Mouse (Mus musculus) embryonic facial prominence, embryonic 12.5 days (tissue): ENCODE results near the gene Recql. TPM values are rescaled to one million over a fixed set of nuclear protein-coding genes. Genes with fewer than 3 reads are reported as not detected.

Experiments
- ATAC-seq: fragments of 200-750 bp; cut with Nextera tagmentation; 2 replicates; pipeline ENCODE4 v1.8.0; 2017; ENCODE audit not compliant: insufficient number of reproducible peaks, insufficient read depth, low FRiP score, low TSS enrichment
- H3K27ac ChIP-seq: fragments of 300-500 bp; sonication (generic); 2 replicates; pipeline ENCODE4 v1.5.1; 2016; ENCODE audit warnings: mild to moderate bottlenecking
- H3K27me3 ChIP-seq: fragments of 300-500 bp; sonication (generic); 2 replicates; pipeline ENCODE4 v1.6.1; 2016; ENCODE audit warnings: mild to moderate bottlenecking, moderate library complexity
- H3K36me3 ChIP-seq: fragments of 300-500 bp; sonication (generic); 2 replicates; pipeline ENCODE4 v1.6.1; 2016; ENCODE audit warnings: mild to moderate bottlenecking
- H3K4me1 ChIP-seq: fragments of 300-500 bp; sonication (generic); 2 replicates; pipeline ENCODE4 v1.6.1; 2016
- H3K4me2 ChIP-seq: fragments of 300-500 bp; sonication (generic); replicated peaks from 2 replicates; pipeline ENCODE4 v1.6.1; 2016; ENCODE audit warnings: mild to moderate bottlenecking, moderate library complexity
- H3K4me3 ChIP-seq: fragments of 300-500 bp; sonication (generic); 2 replicates; pipeline ENCODE4 v1.5.1; 2016; ENCODE audit warnings: mild to moderate bottlenecking
- H3K9ac ChIP-seq: fragments of 300-500 bp; sonication (generic); 2 replicates; pipeline ENCODE4 v1.6.1; 2016; ENCODE audit warnings: mild to moderate bottlenecking, moderate library complexity
- H3K9me3 ChIP-seq: fragments of 300-500 bp; sonication (generic); 2 replicates; pipeline ENCODE4 v1.6.1; 2016; ENCODE audit warnings: mild to moderate bottlenecking, moderate library complexity
- WGBS: fragments of 180-500 bp; shearing (Covaris S2); methylation state at CpG from one replicate; pipeline ENCODE4 v1.1.7; 2016; 5-methylcytosine and 5-hydroxymethylcytosine counted together
- polyA plus RNA-seq: library from polyadenylated mRNA; unstranded; fragments of >200 nt; fragmentation: Nextera tagmentation; extraction: Ambion mirVana; gene quantifications from 2 replicates; pipeline ENCODE4 v1.2.1, GENCODE M21; 2016

Gene Recql
- polyA plus RNA-seq, 1 experiment from 2014 or later: 33.8 TPM

DNA sequence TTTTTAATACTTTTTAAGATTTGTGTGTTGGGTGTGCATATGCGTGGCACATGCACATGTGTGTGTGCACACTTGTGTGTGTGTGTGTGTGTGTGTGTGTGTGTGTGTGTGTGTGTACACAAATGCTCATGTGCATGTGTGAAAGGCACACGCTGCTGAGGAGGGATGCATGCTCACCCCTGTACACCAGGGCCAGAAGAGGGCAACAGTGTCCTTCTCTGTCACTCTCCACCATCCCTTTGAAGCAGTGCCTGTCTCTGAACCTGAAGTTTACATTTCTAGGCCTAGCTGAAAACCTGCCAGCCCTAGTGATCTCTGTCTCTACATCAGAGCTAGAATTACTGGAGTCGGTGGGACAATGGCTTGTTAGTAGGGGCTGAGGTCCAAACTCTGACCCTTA lies 60.3 kb downstream of the Recql start:
- Histone ChIP-seq H3K36me3 (no peaks in the 10 kb centered on the region), H3K4me1 (no peaks in the 10 kb centered on the region), H3K4me2 (no peak overlapping the region), H3K27ac (no peak overlapping the region), H3K9ac (no peak overlapping the region), H3K27me3 (no peaks in the 10 kb centered on the region), H3K9me3 (no peaks in the 10 kb centered on the region), H3K4me3 (no peak overlapping the region)
- ATAC-seq: no peak; the same call in 1 of the 2 replicates
- 76% methylated on average over 3 of the region's 3 CpGs for WGBS

DNA sequence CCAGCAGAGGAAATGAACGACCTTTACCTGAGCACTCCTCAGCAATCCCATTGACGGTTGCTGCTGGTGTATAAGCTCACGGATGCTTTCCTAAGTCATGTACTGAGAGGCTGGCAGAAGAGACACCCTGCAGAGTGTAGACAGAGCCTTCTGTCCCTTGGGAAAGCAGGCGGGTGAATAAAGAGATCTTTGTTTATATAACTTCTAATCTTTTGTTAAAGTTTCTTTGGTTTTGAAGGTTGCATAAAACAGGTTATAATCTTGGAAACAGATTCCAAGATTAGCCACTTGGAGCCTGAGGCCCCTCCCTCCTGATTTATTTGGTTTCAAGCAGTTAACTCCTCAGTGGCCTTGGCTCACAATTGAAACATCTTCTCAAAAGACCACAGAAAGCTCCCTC lies 64.0 kb downstream of the Recql start, which contains the start of gene Slco1a5:
TSS of gene Slco1a5 (minus strand) at position 101 of the 400 bp plus-strand sequence.
- WGBS: 19% methylated on average over 4 of the region's 4 CpGs
- H3K36me3 ChIP-seq: no peaks in the 10 kb centered on the region
- no peak within 1 kb of the TSS for H3K4me2 ChIP-seq
- no peak for ATAC-seq
- H3K4me1 ChIP-seq: no peaks in the 10 kb centered on the region
- H3K27ac ChIP-seq: no peak within 1 kb of the TSS
- no peaks in the 10 kb centered on the region for H3K27me3 ChIP-seq
- H3K4me3 ChIP-seq: no peak within 1 kb of the TSS
- H3K9ac ChIP-seq: no peak within 1 kb of the TSS
- H3K9me3 ChIP-seq: no peaks in the 10 kb centered on the region

DNA sequence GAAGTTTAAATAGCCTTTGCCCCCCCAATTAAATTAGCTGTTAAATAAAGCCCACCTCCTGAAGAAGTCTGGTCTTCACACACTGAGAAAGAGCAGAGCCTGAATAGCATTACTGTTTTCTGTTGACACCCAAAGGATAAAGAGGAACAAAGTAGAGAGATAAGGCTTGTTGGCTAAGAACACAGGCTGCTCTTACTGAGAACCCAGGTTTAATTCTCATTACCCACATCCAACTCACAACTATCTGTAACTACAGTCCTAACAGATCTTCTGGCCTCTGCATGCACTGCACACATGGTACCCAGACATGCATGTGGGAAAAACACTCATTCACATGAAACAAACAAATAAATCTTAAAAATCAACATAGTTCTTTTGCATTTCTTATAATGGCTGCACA lies 69.8 kb downstream of the Recql start:
- Histone ChIP-seq H3K4me1 (no peaks in the 10 kb centered on the region), H3K9ac (no peak overlapping the region), H3K4me2 (no peak overlapping the region), H3K36me3 (no peaks in the 10 kb centered on the region), H3K27me3 (no peaks in the 10 kb centered on the region), H3K27ac (no peak overlapping the region), H3K9me3 (no peaks in the 10 kb centered on the region), H3K4me3 (no peak overlapping the region)
- no peak for ATAC-seq

DNA sequence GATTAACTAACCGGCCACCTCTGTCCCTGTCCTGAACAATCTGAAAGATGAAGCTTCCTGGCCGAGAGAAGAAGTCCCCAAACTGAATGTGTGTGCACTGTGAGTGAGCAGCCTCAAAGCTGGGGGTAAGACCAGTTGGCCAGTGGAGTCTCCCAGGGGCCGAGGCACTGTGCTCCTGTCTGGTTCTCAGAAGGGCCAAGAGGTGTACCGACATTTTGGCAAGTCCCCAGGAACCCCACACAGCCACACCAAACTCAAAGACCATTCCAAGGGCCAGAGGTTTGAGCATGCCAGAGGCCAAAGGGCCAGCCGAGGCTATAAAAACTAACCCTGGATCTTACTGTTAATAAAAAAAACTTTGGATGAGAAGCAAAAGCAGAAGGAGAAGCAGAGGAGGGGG lies 72.6 kb downstream of the Recql start:
- 76% methylated on average over 5 of the region's 5 CpGs for WGBS
- no peak overlapping the region for H3K9ac ChIP-seq
- no peaks in the 10 kb centered on the region for H3K4me1 ChIP-seq
- no peak overlapping the region for H3K4me2 ChIP-seq
- no peak overlapping the region for H3K4me3 ChIP-seq
- no peaks in the 10 kb centered on the region for H3K27me3 ChIP-seq
- H3K9me3 ChIP-seq: peaks cover 4% of the 10 kb centered on the region
- no peaks in the 10 kb centered on the region for H3K36me3 ChIP-seq
- no peak for ATAC-seq
- H3K27ac ChIP-seq: no peak overlapping the region

DNA sequence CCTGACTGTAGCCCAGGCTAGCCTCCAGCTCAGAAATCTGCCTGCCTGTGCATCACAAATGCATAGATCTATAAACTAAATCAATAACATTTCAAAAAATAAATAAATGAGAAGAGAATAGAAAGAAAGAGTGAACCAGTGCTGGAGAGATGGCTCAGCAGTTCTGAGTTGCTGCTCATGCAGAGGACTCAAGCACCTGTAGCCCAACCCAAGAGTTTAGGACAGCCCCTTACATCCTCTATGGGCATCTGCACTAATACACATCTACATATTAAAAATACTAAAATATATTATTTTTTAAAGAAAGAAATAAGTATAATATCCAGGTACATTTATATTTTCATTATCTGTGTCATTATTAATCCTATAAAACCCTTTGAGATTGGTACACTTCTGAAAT lies 81.8 kb downstream of the Recql start:
- Histone ChIP-seq H3K36me3 (no peaks in the 10 kb centered on the region), H3K9ac (no peak overlapping the region), H3K27ac (no peak overlapping the region), H3K4me2 (no peak overlapping the region), H3K4me3 (no peak overlapping the region), H3K4me1 (no peaks in the 10 kb centered on the region), H3K9me3 (peaks cover 4% of the 10 kb centered on the region), H3K27me3 (no peaks in the 10 kb centered on the region)
- ATAC-seq: no peak

Other genes with a start within 250 kb of the Recql start
- gene Slco1a6, start 178.6 kb downstream of the Recql start, polyA plus RNA-seq: not detected in 2 replicates
- gene Iapp, start 88.7 kb downstream of the Recql start, polyA plus RNA-seq: 0.20 TPM in 1 of 2 replicates, not detected in the other
- gene Slco1a5, start 64.1 kb downstream of the Recql start, polyA plus RNA-seq: 0.19 TPM in 1 of 2 replicates, not detected in the other
- 19.0 and 19.7 TPM in 2 replicates for gene Pyroxd1, start 41.4 kb downstream of the Recql start, polyA plus RNA-seq
- gene Golt1b, start 134 bp upstream of the Recql start, polyA plus RNA-seq: 112 and 117 TPM in 2 replicates
- gene Spx, start 26.4 kb upstream of the Recql start, polyA plus RNA-seq: 0.67 and 0.88 TPM in 2 replicates
- not detected in 2 replicates for gene Gys2, start 86.0 kb upstream of the Recql start, polyA plus RNA-seq
- gene Ldhb, start 120.9 kb upstream of the Recql start, polyA plus RNA-seq: 407 and 439 TPM in 2 replicates
- 3.9 TPM in 2 replicates for gene Kcnj8, start 184.5 kb upstream of the Recql start, polyA plus RNA-seq